Mouse (Mus musculus): ENCODE measurements around the gene Cmtm7.

DNA sequence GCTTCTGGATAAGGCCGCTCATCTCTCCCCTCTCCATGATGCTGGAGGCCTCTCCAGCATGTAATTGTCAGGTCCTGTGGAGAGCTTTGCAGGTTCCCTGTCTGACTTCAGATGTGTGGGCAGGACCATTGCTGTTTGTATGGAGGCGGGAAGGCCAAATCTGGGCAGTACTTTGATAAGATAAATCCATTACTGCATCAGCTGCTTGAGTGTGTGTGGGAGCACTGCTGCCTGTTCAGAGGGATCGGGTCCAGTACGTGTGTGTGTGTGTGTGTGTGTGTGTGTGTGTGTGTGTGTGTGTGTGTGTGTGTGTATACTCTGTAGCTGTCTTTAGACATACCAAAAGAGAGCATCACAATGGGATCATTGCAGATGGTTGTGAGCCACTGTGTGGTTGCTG lies 36.5 kb downstream of the Cmtm7 start:
- TF ChIP-seq TAL1 (IDR thresholded peaks at IDR 0.05; ENCODE audit: low read length), result no peak
- no peak for TF ChIP-seq GATA1 (IDR thresholded peaks at IDR 0.05; ENCODE audit: low read length)
